12 mouse cellular contexts compared by ENCODE assay signal in genomic region chr2:180879365-180880067, GRCm38 (mm10). TPM values are rescaled to one million over a fixed set of nuclear protein-coding genes. Genes with fewer than 3 reads are reported as not detected.
DNase-seq lines count a peak whose midpoint lies in the region; ATAC-seq lines count a peak whose summit lies in the region.
"Had no signal": no experiment of that assay in that cellular context is flagged by ENCODE, and none has a peak within 500 bp of the region (broad histone marks: within the 10 kb centered on the region; RNA-seq: fewer than 3 reads in every experiment).

No protein-coding gene starts in this region.

- peaks cover 22% of the 10 kb centered on the region for H3K4me1 ChIP-seq in forebrain, embryonic 16.5 days (replicated peaks; ENCODE audit: control insufficient read depth, insufficient read depth, low read length)
- H3K4me1 ChIP-seq in neural tube, embryonic 14.5 days (ENCODE audit: control insufficient read depth, insufficient read depth, low read length): peaks cover 22% of the 10 kb centered on the region
- H3K4me1 ChIP-seq in liver, embryonic 11.5 days (replicated peaks; ENCODE audit: control insufficient read depth, insufficient read depth, low read length): no peaks in the 10 kb centered on the region
- H3K4me1 ChIP-seq: stomach, embryonic 15.5 days had no signal

- peak; percentile 97 for ATAC-seq in forebrain, embryonic 16.5 days
- peak; percentile 94 for ATAC-seq in neural tube, embryonic 14.5 days (ENCODE audit: low read depth)
- ATAC-seq in liver, embryonic 11.5 days (replicated peaks; ENCODE audit: low FRiP score): no peak

- H3K4me2 ChIP-seq in forebrain, embryonic 16.5 days (ENCODE audit: low read length): peak overlapping the region; percentile 30
- H3K4me2 ChIP-seq in neural tube, embryonic 14.5 days (ENCODE audit: low read depth, low read length): no peak overlapping the region
- no peak overlapping the region for H3K4me2 ChIP-seq in liver, embryonic 11.5 days
- H3K4me2 ChIP-seq: heart, embryonic 11.5 days; stomach, embryonic 15.5 days had no signal

- H3K4me3 ChIP-seq in forebrain, embryonic 16.5 days (replicated peaks; ENCODE audit: low read length): no peak overlapping the region
- H3K4me3 ChIP-seq in neural tube, embryonic 14.5 days (ENCODE audit: low read depth, low read length): no peak overlapping the region
- H3K4me3 ChIP-seq in liver, embryonic 11.5 days (ENCODE audit: low read depth, low read length): no peak overlapping the region
- H3K4me3 ChIP-seq: stomach, embryonic 15.5 days had no signal

- DNase-seq in cerebellum, postnatal 14 days: peak; percentile 58 to 65
- DNase-seq in layer of hippocampus, postnatal 14 days (ENCODE audit: low spot score in 2 of 2): peak; percentile 58 to 70
- no peak for DNase-seq in kidney, postnatal 14 days
- DNase-seq in liver, embryonic 11.5 days (ENCODE audit: low spot score): no peak
- no peak for DNase-seq in urinary bladder, postnatal 25 days (ENCODE audit: low spot score)
- no peak for DNase-seq in heart, postnatal 25 days (ENCODE audit: low spot score)

- no peaks in the 10 kb centered on the region for H3K9me3 ChIP-seq in forebrain, embryonic 16.5 days (ENCODE audit: control insufficient read depth, low read length)
- H3K9me3 ChIP-seq in neural tube, embryonic 14.5 days (ENCODE audit: control insufficient read depth, low read length): no peaks in the 10 kb centered on the region
- H3K9me3 ChIP-seq in liver, embryonic 11.5 days (ENCODE audit: control insufficient read depth, low read length): no peaks in the 10 kb centered on the region
- H3K9me3 ChIP-seq: stomach, embryonic 15.5 days had no signal

- no peaks in the 10 kb centered on the region for H3K36me3 ChIP-seq in forebrain, embryonic 16.5 days (ENCODE audit: control insufficient read depth, insufficient read depth)
- H3K36me3 ChIP-seq in neural tube, embryonic 14.5 days (ENCODE audit: control insufficient read depth, insufficient read depth, low read length): no peaks in the 10 kb centered on the region
- H3K36me3 ChIP-seq in liver, embryonic 11.5 days (ENCODE audit: control insufficient read depth, insufficient read depth, low read length): no peaks in the 10 kb centered on the region
- H3K36me3 ChIP-seq: stomach, embryonic 15.5 days had no signal

- peak overlapping the region; percentile 84 for H3K27ac ChIP-seq in forebrain, embryonic 16.5 days (ENCODE audit: low read length)
- H3K27ac ChIP-seq in neural tube, embryonic 14.5 days (ENCODE audit: low read depth, low read length): peak overlapping the region; percentile 82
- no peak overlapping the region for H3K27ac ChIP-seq in liver, embryonic 11.5 days (ENCODE audit: low read depth, low read length)
- H3K27ac ChIP-seq: stomach, embryonic 15.5 days had no signal

- intact Hi-C loops in heart, postnatal 25 days (cut with DNase I): no loop called here

- H3K9ac ChIP-seq in forebrain, embryonic 16.5 days (replicated peaks; ENCODE audit: low read depth, low read length): no peak overlapping the region
- no peak overlapping the region for H3K9ac ChIP-seq in neural tube, embryonic 14.5 days (replicated peaks; ENCODE audit: low read depth, low read length)
- H3K9ac ChIP-seq in liver, embryonic 11.5 days (ENCODE audit: low read depth, low read length): no peak overlapping the region
- H3K9ac ChIP-seq: stomach, embryonic 15.5 days had no signal

- 19% methylated on average over 7 of the region's 7 CpGs for WGBS in forebrain, embryonic 16.5 days
- WGBS in neural tube, embryonic 14.5 days: 32% methylated on average over 7 of the region's 7 CpGs
- WGBS in liver, embryonic 11.5 days: 47% methylated on average over 7 of the region's 7 CpGs

- no peaks in the 10 kb centered on the region for H3K27me3 ChIP-seq in forebrain, embryonic 16.5 days (replicated peaks; ENCODE audit: control insufficient read depth, insufficient read depth, low read length)
- H3K27me3 ChIP-seq in neural tube, embryonic 14.5 days (ENCODE audit: control insufficient read depth, insufficient read depth, low read length): no peaks in the 10 kb centered on the region
- H3K27me3 ChIP-seq in liver, embryonic 11.5 days (replicated peaks; ENCODE audit: control insufficient read depth, insufficient read depth, low read length): no peaks in the 10 kb centered on the region; the same call in 1 of the 2 replicates
- H3K27me3 ChIP-seq: stomach, embryonic 15.5 days had no signal

RNA-seq across cellular contexts. Expression of gene Ythdf1, which starts 41.2 kb away (rescaled TPM):
- polyA plus RNA-seq in forebrain, embryonic 16.5 days (2015; fragmentation: Nextera tagmentation; extraction: Ambion mirVana): 44.9 and 50.1 TPM in 2 replicates
- total RNA-seq in layer of hippocampus, postnatal 14 days (2021): 10 to 100 TPM; 63.5 to 65.7 TPM
- polyA plus RNA-seq in neural tube, embryonic 14.5 days (2014; fragmentation: Nextera tagmentation; extraction: Ambion mirVana): 49.2 and 61.0 TPM in 2 replicates
- 59.2 and 64.8 TPM in 2 replicates for polyA plus RNA-seq in liver, embryonic 11.5 days (2014; fragmentation: Nextera tagmentation; extraction: Ambion mirVana)
- 10 to 100 TPM; 35.6 to 35.7 TPM for total RNA-seq in heart, postnatal 25 days (2021)

RNA-seq across cellular contexts. Expression of gene Birc7, which starts 49.3 kb away (rescaled TPM):
- polyA plus RNA-seq in forebrain, embryonic 16.5 days (2015; fragmentation: Nextera tagmentation; extraction: Ambion mirVana): not detected in 2 replicates
- not detected for total RNA-seq in layer of hippocampus, postnatal 14 days (2021)
- polyA plus RNA-seq in neural tube, embryonic 14.5 days (2014; fragmentation: Nextera tagmentation; extraction: Ambion mirVana): 0.15 and 0.31 TPM in 2 replicates
- not detected in 2 replicates for polyA plus RNA-seq in liver, embryonic 11.5 days (2014; fragmentation: Nextera tagmentation; extraction: Ambion mirVana)
- not detected for total RNA-seq in heart, postnatal 25 days (2021)
- total RNA-seq: monocyte, adult 5-6 weeks had no signal
- polyA plus RNA-seq: limb, embryonic 11.5 days had no signal

Comparison
In these comparisons a context has a peak if more than half of its experiments do, and no peak if none do; other contexts are left out.
1. DNase-seq: peak in cerebellum, postnatal 14 days (2 of 2) and layer of hippocampus, postnatal 14 days (2 of 2); none in kidney, postnatal 14 days (single experiment), liver, embryonic 11.5 days (single experiment), urinary bladder, postnatal 25 days (single experiment) and heart, postnatal 25 days (single experiment).